Mouse (Mus musculus): ENCODE measurements at regions not wholly inside any gene's neighbourhood (a gene's known extent, or its start where the extent isn't known, plus 50 kb on each side); places are given as distances from the start of the nearest gene placed in this dataset.

DNA sequence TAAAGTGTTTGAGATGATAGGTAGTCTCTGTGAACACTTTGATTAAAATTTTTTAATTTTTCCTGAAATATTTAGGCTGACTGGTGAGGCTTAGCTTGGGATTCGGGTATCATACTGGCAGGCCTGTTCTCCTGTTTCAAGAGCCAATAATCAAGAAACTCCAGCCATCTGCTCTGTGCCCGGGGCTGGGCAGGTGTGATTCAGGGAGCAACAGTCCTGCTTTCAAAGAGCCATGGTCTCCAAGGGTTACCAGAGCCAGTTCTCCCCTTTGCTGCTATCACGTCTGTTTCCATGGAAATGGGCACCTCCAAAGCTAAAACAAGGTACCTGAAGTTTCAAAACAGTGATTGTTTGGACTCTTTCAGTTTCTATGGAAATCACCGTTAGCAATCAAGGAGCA lies 355.6 kb downstream of the Abcc12 start:
- TF ChIP-seq CTCF (IDR thresholded peaks at IDR 0.05; ENCODE audit: insufficient read depth, low read length) (no peak), POLR2A (IDR thresholded peaks at IDR 0.05; ENCODE audit: borderline replicate concordance, extremely low read depth, low read depth, low read length) (no peak)
